Comparison of ENCODE assay signal across 8 mouse cellular contexts in genomic region chr8:85431281-85432167, GRCm38 (mm10). TPM values are rescaled to one million over a fixed set of nuclear protein-coding genes. Genes with fewer than 3 reads are reported as not detected.
DNase-seq lines count a peak whose midpoint lies in the region; ATAC-seq lines count a peak whose summit lies in the region.

No protein-coding gene starts in this region.

- H3K4me3 ChIP-seq in lung, embryonic 15.5 days, result peak overlapping the region; percentile 88
- peak overlapping the region; percentile 71 for H3K4me3 ChIP-seq in hindbrain, embryonic 14.5 days (replicated peaks; ENCODE audit: low read length)
- H3K4me3 ChIP-seq in midbrain, embryonic 14.5 days (replicated peaks; ENCODE audit: low read depth, low read length), result peak overlapping the region; percentile 68

- no peaks in the 10 kb centered on the region for H3K36me3 ChIP-seq in lung, embryonic 15.5 days
- no peaks in the 10 kb centered on the region for H3K36me3 ChIP-seq in hindbrain, embryonic 14.5 days (replicated peaks; ENCODE audit: control insufficient read depth, insufficient read depth)
- H3K36me3 ChIP-seq in midbrain, embryonic 14.5 days (ENCODE audit: control insufficient read depth, insufficient read depth, low read length), result no peaks in the 10 kb centered on the region

- peaks cover 20% of the 10 kb centered on the region for H3K4me1 ChIP-seq in lung, embryonic 15.5 days
- H3K4me1 ChIP-seq in hindbrain, embryonic 14.5 days (replicated peaks; ENCODE audit: control insufficient read depth, insufficient read depth, low read length), result peaks cover 27% of the 10 kb centered on the region
- H3K4me1 ChIP-seq in midbrain, embryonic 14.5 days (ENCODE audit: control insufficient read depth, insufficient read depth, low read length), result peaks cover 26% of the 10 kb centered on the region

- ATAC-seq in lung, embryonic 15.5 days (ENCODE audit: borderline replicate concordance, extremely low read depth, low FRiP score, low TSS enrichment), result no peak
- ATAC-seq in hindbrain, embryonic 14.5 days (ENCODE audit: low FRiP score), result no peak
- no peak for ATAC-seq in midbrain, embryonic 14.5 days (ENCODE audit: low FRiP score, low TSS enrichment)
- no peak for ATAC-seq in erythroid progenitor cell, adult 5-6 weeks (replicated peaks; ENCODE audit: low FRiP score, poor library complexity, severe bottlenecking)

- H3K27ac ChIP-seq in lung, embryonic 15.5 days, result peak overlapping the region; percentile 97
- peak overlapping the region; percentile 90 for H3K27ac ChIP-seq in hindbrain, embryonic 14.5 days
- peak overlapping the region; percentile 90; the same call in 1 of the 2 replicates for H3K27ac ChIP-seq in midbrain, embryonic 14.5 days (replicated peaks; ENCODE audit: low read depth, low read length)

- WGBS in lung, embryonic 15.5 days, result 6% methylated on average over 10 of the region's 10 CpGs
- 18% methylated on average over 10 of the region's 10 CpGs for WGBS in hindbrain, embryonic 14.5 days
- WGBS in midbrain, embryonic 14.5 days, result 18% methylated on average over 10 of the region's 10 CpGs

- H3K9ac ChIP-seq in lung, embryonic 15.5 days, result peak overlapping the region; percentile 92
- H3K9ac ChIP-seq in hindbrain, embryonic 14.5 days, result peak overlapping the region; percentile 77
- H3K9ac ChIP-seq in midbrain, embryonic 14.5 days (replicated peaks; ENCODE audit: low read length), result peak overlapping the region; percentile 77

- no peaks in the 10 kb centered on the region for H3K27me3 ChIP-seq in lung, embryonic 15.5 days
- H3K27me3 ChIP-seq in hindbrain, embryonic 14.5 days (ENCODE audit: control insufficient read depth, insufficient read depth, low read length), result no peaks in the 10 kb centered on the region
- H3K27me3 ChIP-seq in midbrain, embryonic 14.5 days (ENCODE audit: control insufficient read depth, insufficient read depth, low read length), result no peaks in the 10 kb centered on the region

- DNase-seq in lung, adult 18-20 months, result no peak
- peak; percentile 53 for DNase-seq in embryo, embryonic 10 days (ENCODE audit: low spot score)
- peak; percentile 45 for DNase-seq in hindbrain, embryonic 14.5 days (ENCODE audit: low spot score)
- peak; percentile 65 for DNase-seq in midbrain, embryonic 14.5 days
- DNase-seq in thymus, postnatal 10 days (ENCODE audit: low spot score in 2 of 2), result no peak
- no peak for DNase-seq in adrenal gland, adult 2 months

- H3K4me2 ChIP-seq in lung, embryonic 15.5 days, result peak overlapping the region; percentile 60
- peak overlapping the region; percentile 67 for H3K4me2 ChIP-seq in hindbrain, embryonic 14.5 days (replicated peaks)
- H3K4me2 ChIP-seq in midbrain, embryonic 14.5 days (ENCODE audit: low read length), result peak overlapping the region; percentile 66

- no peaks in the 10 kb centered on the region for H3K9me3 ChIP-seq in lung, embryonic 15.5 days
- no peaks in the 10 kb centered on the region for H3K9me3 ChIP-seq in hindbrain, embryonic 14.5 days (ENCODE audit: control insufficient read depth, low read length)
- no peaks in the 10 kb centered on the region for H3K9me3 ChIP-seq in midbrain, embryonic 14.5 days (ENCODE audit: control insufficient read depth, low read length)

RNA-seq across cellular contexts. Expression of gene 4921524J17Rik, which starts 1.1 kb away (rescaled TPM):
- polyA plus RNA-seq in lung, embryonic 15.5 days (2015; fragmentation: Nextera tagmentation; extraction: Ambion mirVana), result 36.3 and 42.5 TPM in 2 replicates
- 35.7 and 46.9 TPM in 2 replicates for polyA plus RNA-seq in hindbrain, embryonic 14.5 days (2014; fragmentation: Nextera tagmentation; extraction: Ambion mirVana)
- polyA plus RNA-seq in midbrain, embryonic 14.5 days (2014; fragmentation: Nextera tagmentation; extraction: Ambion mirVana), result 40.9 and 41.1 TPM in 2 replicates
- 10.5 and 21.8 TPM in 2 replicates for total RNA-seq in erythroid progenitor cell, adult 5-6 weeks (2015; ENCODE audit: low replicate concordance)
- total RNA-seq in erythroid progenitor cell, adult 5-6 weeks (2017; ENCODE audit: low replicate concordance), result 5.3 and 11.7 TPM in 2 replicates
- 10 to 100 TPM; 20.4 to 46.6 TPM for total RNA-seq in adrenal gland, adult 2 months (2021)
- polyA plus RNA-seq in adrenal gland, adult 2 months (2012; rRNA removed), result 1.8 and 3.2 TPM in 2 replicates

RNA-seq across cellular contexts. Expression of gene Mylk3, which starts 45.4 kb away (rescaled TPM):
- polyA plus RNA-seq in lung, embryonic 15.5 days (2015; fragmentation: Nextera tagmentation; extraction: Ambion mirVana), result 4.6 and 7.3 TPM in 2 replicates
- polyA plus RNA-seq in hindbrain, embryonic 14.5 days (2014; fragmentation: Nextera tagmentation; extraction: Ambion mirVana), result 0.25 and 0.27 TPM in 2 replicates
- polyA plus RNA-seq in midbrain, embryonic 14.5 days (2014; fragmentation: Nextera tagmentation; extraction: Ambion mirVana), result 0.15 and 0.36 TPM in 2 replicates
- 38.2 and 58.7 TPM in 2 replicates for total RNA-seq in erythroid progenitor cell, adult 5-6 weeks (2015; ENCODE audit: low replicate concordance)
- 150 and 159 TPM in 2 replicates for total RNA-seq in erythroid progenitor cell, adult 5-6 weeks (2017; ENCODE audit: low replicate concordance)
- under 1 TPM; 0.23 to 0.62 TPM for total RNA-seq in adrenal gland, adult 2 months (2021)
- polyA plus RNA-seq in adrenal gland, adult 2 months (2012; rRNA removed), result 0.03 and 0.15 TPM in 2 replicates

Comparison
In these comparisons a context has a peak if more than half of its experiments do, and no peak if none do; other contexts are left out.
1. DNase-seq: peak in embryo, embryonic 10 days (single experiment), hindbrain, embryonic 14.5 days (single experiment) and midbrain, embryonic 14.5 days (single experiment); none in lung, adult 18-20 months (0 of 2), thymus, postnatal 10 days (0 of 2) and adrenal gland, adult 2 months (single experiment).
2. Peak in every context shown above with its lines, with median percentiles within 50 percentile points of each other: H3K27ac ChIP-seq, H3K4me2 ChIP-seq, H3K4me3 ChIP-seq and H3K9ac ChIP-seq.